19 mouse cellular contexts compared by ENCODE assay signal in genomic region chr13:32797085-32797484, GRCm38 (mm10). TPM values are rescaled to one million over a fixed set of nuclear protein-coding genes. Genes with fewer than 3 reads are reported as not detected.
DNase-seq lines count a peak whose midpoint lies in the region; ATAC-seq and TF ChIP-seq lines count a peak whose summit lies in the region.
"Had no signal": no experiment of that assay in that cellular context is flagged by ENCODE, and none has a peak within 500 bp of the region (broad histone marks: within the 10 kb centered on the region; RNA-seq: fewer than 3 reads in every experiment).

No protein-coding gene starts in this region.

- H3K36me3 ChIP-seq in liver, adult 2 months (ENCODE audit: control insufficient read depth, insufficient read depth, low read length): no peaks in the 10 kb centered on the region
- no peaks in the 10 kb centered on the region for H3K36me3 ChIP-seq in liver, embryonic 12.5 days
- H3K36me3 ChIP-seq in limb, embryonic 14.5 days (ENCODE audit: control insufficient read depth, insufficient read depth, low read length): no peaks in the 10 kb centered on the region
- H3K36me3 ChIP-seq: heart, embryonic 15.5 days; hindbrain, embryonic 15.5 days had no signal

- ATAC-seq in liver, embryonic 12.5 days: no peak
- no peak for ATAC-seq in limb, embryonic 14.5 days (ENCODE audit: low FRiP score, low read depth)
- ATAC-seq: forebrain, embryonic 16.5 days; midbrain, embryonic 16.5 days had no signal

- H3K9ac ChIP-seq in liver, adult 2 months (ENCODE audit: low read depth, low read length): no peak overlapping the region
- no peak overlapping the region for H3K9ac ChIP-seq in liver, embryonic 12.5 days
- no peak overlapping the region for H3K9ac ChIP-seq in limb, embryonic 14.5 days (ENCODE audit: low read depth, low read length, severe bottlenecking)
- H3K9ac ChIP-seq: heart, embryonic 15.5 days; hindbrain, embryonic 15.5 days had no signal

- no peak for DNase-seq in gastrocnemius, adult 2 months
- DNase-seq in gastrocnemius, postnatal 25 days: no peak
- DNase-seq in liver, adult 2 months (ENCODE audit: extremely low read depth, low read depth, low spot score): peak; percentile 35
- DNase-seq in NIH3T3 (ENCODE audit: low read depth): peak; percentile 39
- DNase-seq in limb, embryonic 14.5 days (ENCODE audit: low spot score): no peak
- DNase-seq in natural killer cell, adult 2 months (ENCODE audit: low spot score in 2 of 2): no peak
- DNase-seq in left cerebral cortex, adult 9 months (ENCODE audit: low spot score in 2 of 2): no peak
- DNase-seq: adrenal gland, postnatal 10 days; cerebellum, postnatal 36 days; gastrocnemius, postnatal 36 days; kidney, postnatal 4 days; lung, postnatal 14 days; thymus, postnatal 36 days had no signal

- no peaks in the 10 kb centered on the region for H3K9me3 ChIP-seq in liver, embryonic 12.5 days (replicated peaks)
- H3K9me3 ChIP-seq in limb, embryonic 14.5 days (ENCODE audit: control insufficient read depth, low read length): no peaks in the 10 kb centered on the region
- H3K9me3 ChIP-seq: heart, embryonic 15.5 days; hindbrain, embryonic 15.5 days had no signal

- TF ChIP-seq POLR2A in liver, adult 2 months (IDR thresholded peaks at IDR 0.05; ENCODE audit: extremely low read depth, insufficient read depth, low read length): no peak
- TF ChIP-seq POLR2A in limb, embryonic 14.5 days (IDR thresholded peaks at IDR 0.05; ENCODE audit: borderline replicate concordance, extremely low read depth, insufficient read depth, insufficient read length): no peak

- no peaks in the 10 kb centered on the region for H3K27me3 ChIP-seq in liver, adult 2 months (ENCODE audit: control insufficient read depth, insufficient read depth, low read length)
- no peaks in the 10 kb centered on the region for H3K27me3 ChIP-seq in liver, embryonic 12.5 days (replicated peaks)
- H3K27me3 ChIP-seq in limb, embryonic 14.5 days (ENCODE audit: control insufficient read depth, insufficient read depth, low read length): no peaks in the 10 kb centered on the region
- H3K27me3 ChIP-seq: heart, embryonic 15.5 days; hindbrain, embryonic 15.5 days had no signal

- intact Hi-C loops in gastrocnemius, adult 2 months (cut with DNase I): loop anchor here (10.0 kb wide), 1 partner anchor 52 kb away; no protein-coding TSS in a partner anchor

- 90% methylated on average over 1 of the region's 1 CpGs for WGBS in liver, adult 2 months
- 67% methylated on average over 1 of the region's 1 CpGs for WGBS in liver, embryonic 12.5 days (ENCODE audit: insufficient replicate concordance)
- WGBS in limb, embryonic 14.5 days: 37% methylated on average over 1 of the region's 1 CpGs

- no peaks in the 10 kb centered on the region for H3K79me2 ChIP-seq in liver, adult 2 months (ENCODE audit: control insufficient read depth, insufficient read depth, low read length)

- no peak overlapping the region for H3K4me2 ChIP-seq in liver, embryonic 12.5 days
- H3K4me2 ChIP-seq in limb, embryonic 14.5 days (replicated peaks; ENCODE audit: low read depth, low read length, severe bottlenecking): no peak overlapping the region
- H3K4me2 ChIP-seq: heart, embryonic 15.5 days; hindbrain, embryonic 15.5 days had no signal

- H3K27ac ChIP-seq in gastrocnemius, adult 2 months: peak overlapping the region; percentile 68
- H3K27ac ChIP-seq in liver, adult 2 months (replicated peaks; ENCODE audit: insufficient read depth, low read depth, low read length): no peak overlapping the region
- no peak overlapping the region for H3K27ac ChIP-seq in liver, embryonic 12.5 days
- peak overlapping the region; percentile 16 for H3K27ac ChIP-seq in limb, embryonic 14.5 days (replicated peaks; ENCODE audit: low read depth, low read length)
- H3K27ac ChIP-seq: heart, embryonic 15.5 days; hindbrain, embryonic 15.5 days had no signal

- TF ChIP-seq CTCF in gastrocnemius, adult 2 months (IDR thresholded peaks at IDR 0.05): peak; percentile 42; the same call in 1 of the 2 replicates
- TF ChIP-seq CTCF in liver, adult 2 months (IDR thresholded peaks at IDR 0.05; ENCODE audit: low read depth, low read length): no peak

- no peak overlapping the region for H3K4me3 ChIP-seq in gastrocnemius, adult 2 months
- no peak overlapping the region for H3K4me3 ChIP-seq in liver, adult 2 months (ENCODE audit: insufficient read depth, low read depth, low read length)
- H3K4me3 ChIP-seq in liver, embryonic 12.5 days: no peak overlapping the region
- no peak overlapping the region for H3K4me3 ChIP-seq in limb, embryonic 14.5 days (replicated peaks; ENCODE audit: low read length)
- H3K4me3 ChIP-seq: heart, embryonic 15.5 days; hindbrain, embryonic 15.5 days had no signal

- peaks cover 10% of the 10 kb centered on the region for H3K4me1 ChIP-seq in liver, adult 2 months (ENCODE audit: control insufficient read depth, insufficient read depth, low read length)
- H3K4me1 ChIP-seq in liver, embryonic 12.5 days: peaks cover 8% of the 10 kb centered on the region
- peaks cover 17% of the 10 kb centered on the region for H3K4me1 ChIP-seq in limb, embryonic 14.5 days (ENCODE audit: control insufficient read depth, insufficient read depth, low read length)

RNA-seq across cellular contexts. Expression of gene Wrnip1, which starts 4.8 kb away (rescaled TPM):
- 1 to 10 TPM; 5.2 to 8.5 TPM for total RNA-seq in gastrocnemius, adult 2 months (2021)
- total RNA-seq in gastrocnemius, postnatal 25 days (2021): 1 to 10 TPM; 5.8 to 7.5 TPM
- total RNA-seq in liver, adult 2 months (2014; rRNA removed): 33.9 and 43.8 TPM in 2 replicates
- polyA plus RNA-seq in liver, adult 2 months (2012; rRNA removed): 38.7 and 49.8 TPM in 2 replicates
- polyA plus RNA-seq in liver, embryonic 12.5 days (2016; fragmentation: Nextera tagmentation; extraction: Ambion mirVana): 27.2 and 29.1 TPM in 2 replicates
- 60.9 and 61.9 TPM in 2 replicates for polyA plus RNA-seq in limb, embryonic 14.5 days (2012; rRNA removed)
- 25.5 and 26.9 TPM in 2 replicates for polyA plus RNA-seq in limb, embryonic 14.5 days (2014; fragmentation: Nextera tagmentation; extraction: Ambion mirVana)

RNA-seq across cellular contexts. Expression of gene D930007J09Rik, which starts 5.6 kb away (rescaled TPM):
- total RNA-seq in gastrocnemius, adult 2 months (2021): not detected
- total RNA-seq in gastrocnemius, postnatal 25 days (2021): not detected
- total RNA-seq in liver, adult 2 months (2014; rRNA removed): not detected in 2 replicates
- 0.60 TPM in 1 of 2 replicates, not detected in the other for polyA plus RNA-seq in liver, adult 2 months (2012; rRNA removed)
- polyA plus RNA-seq in liver, embryonic 12.5 days (2016; fragmentation: Nextera tagmentation; extraction: Ambion mirVana): not detected in 2 replicates
- polyA plus RNA-seq in limb, embryonic 14.5 days (2012; rRNA removed): 1.5 and 3.1 TPM in 2 replicates
- not detected in 2 replicates for polyA plus RNA-seq in limb, embryonic 14.5 days (2014; fragmentation: Nextera tagmentation; extraction: Ambion mirVana)
- total RNA-seq: adrenal gland, postnatal 10 days; gastrocnemius, postnatal 36 days had no signal
- polyA plus RNA-seq: forebrain, embryonic 16.5 days; heart, embryonic 15.5 days; hindbrain, embryonic 15.5 days; midbrain, embryonic 16.5 days; stomach, embryonic 16.5 days had no signal

RNA-seq across cellular contexts. Expression of gene Mylk4, which starts 13.3 kb away (rescaled TPM):
- total RNA-seq in gastrocnemius, adult 2 months (2021): 1,000 to 10,000 TPM in 1 of 2 experiments, 100 to 1,000 TPM in 1; 466 to 1,631 TPM
- 1,000 to 10,000 TPM in 1 of 2 experiments, 100 to 1,000 TPM in 1; 560 to 1,240 TPM for total RNA-seq in gastrocnemius, postnatal 25 days (2021)
- total RNA-seq in liver, adult 2 months (2014; rRNA removed): 0.37 TPM in 1 of 2 replicates, not detected in the other
- polyA plus RNA-seq in liver, adult 2 months (2012; rRNA removed): not detected in 2 replicates
- 0.05 TPM in 2 replicates for polyA plus RNA-seq in liver, embryonic 12.5 days (2016; fragmentation: Nextera tagmentation; extraction: Ambion mirVana)
- 16.6 and 18.6 TPM in 2 replicates for polyA plus RNA-seq in limb, embryonic 14.5 days (2012; rRNA removed)
- polyA plus RNA-seq in limb, embryonic 14.5 days (2014; fragmentation: Nextera tagmentation; extraction: Ambion mirVana): 8.9 and 11.2 TPM in 2 replicates
- polyA plus RNA-seq: forebrain, embryonic 16.5 days had no signal

RNA-seq across cellular contexts. Expression of gene Serpinb1a, which starts 53.9 kb away (rescaled TPM):
- total RNA-seq in gastrocnemius, adult 2 months (2021): 1 to 10 TPM; 3.7 to 4.0 TPM
- total RNA-seq in gastrocnemius, postnatal 25 days (2021): 1 to 10 TPM; 5.4 to 7.8 TPM
- total RNA-seq in liver, adult 2 months (2014; rRNA removed): 6.7 and 11.2 TPM in 2 replicates
- polyA plus RNA-seq in liver, adult 2 months (2012; rRNA removed): 4.7 and 5.1 TPM in 2 replicates
- 10.5 and 11.7 TPM in 2 replicates for polyA plus RNA-seq in liver, embryonic 12.5 days (2016; fragmentation: Nextera tagmentation; extraction: Ambion mirVana)
- polyA plus RNA-seq in limb, embryonic 14.5 days (2012; rRNA removed): 6.9 and 8.7 TPM in 2 replicates
- polyA plus RNA-seq in limb, embryonic 14.5 days (2014; fragmentation: Nextera tagmentation; extraction: Ambion mirVana): 19.4 and 23.3 TPM in 2 replicates

Comparison
In these comparisons a context has a peak if more than half of its experiments do, and no peak if none do; other contexts are left out.
1. DNase-seq: peak in liver, adult 2 months (single experiment) and NIH3T3 (single experiment); none in gastrocnemius, adult 2 months (single experiment), gastrocnemius, postnatal 25 days (single experiment), limb, embryonic 14.5 days (single experiment), natural killer cell, adult 2 months (0 of 2) and left cerebral cortex, adult 9 months (0 of 2).
2. H3K27ac ChIP-seq: peak in gastrocnemius, adult 2 months (single experiment) and limb, embryonic 14.5 days (single experiment); none in liver, adult 2 months (single experiment) and liver, embryonic 12.5 days (single experiment).
3. RNA of gene Mylk4, which starts 13.3 kb away (total RNA-seq): 466 to 1,631 TPM in gastrocnemius, adult 2 months and 560 to 1,240 TPM in gastrocnemius, postnatal 25 days; 0.37 TPM in liver, adult 2 months; every median in the first group is over 100 times any median in the second.